Mouse (Mus musculus): ENCODE data around the gene Rbfox3.

Gene Rbfox3

DNA sequence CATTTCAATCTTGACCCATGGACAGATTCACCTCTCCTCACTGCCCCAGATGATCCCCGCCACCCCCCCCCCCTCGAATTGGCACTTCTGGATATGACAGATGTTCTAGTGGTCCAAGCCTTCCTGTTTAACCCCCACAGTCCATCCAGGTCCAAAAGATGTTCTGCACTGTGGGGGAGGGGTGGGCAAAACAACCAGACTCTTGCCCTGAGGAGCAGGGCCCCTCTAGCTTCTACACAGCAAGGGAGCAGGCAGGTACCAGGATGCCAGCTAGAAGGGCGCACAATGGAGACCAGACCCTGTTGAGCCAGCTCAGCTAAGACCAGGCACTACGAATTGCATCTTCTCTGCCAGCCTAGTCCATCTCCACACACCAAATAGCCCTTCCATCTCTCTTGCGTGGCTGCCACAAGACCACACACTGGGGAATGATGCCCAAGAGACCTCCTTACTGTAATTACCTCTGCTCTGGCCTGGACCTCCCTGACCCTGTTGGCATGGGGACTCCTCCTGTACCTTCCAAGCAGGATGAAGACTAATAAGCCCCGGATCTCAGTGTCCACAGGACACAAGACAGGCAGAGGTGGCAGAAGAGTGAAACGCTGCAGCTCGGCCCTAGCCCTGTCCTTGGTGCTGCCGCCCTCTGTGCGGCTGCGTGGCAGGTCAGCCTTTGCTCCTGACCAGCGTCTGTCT, 5.1 kb downstream of the Rbfox3 start:
- peak; percentile 8 for DNase-seq (ENCODE audit: low read depth)

DNA sequence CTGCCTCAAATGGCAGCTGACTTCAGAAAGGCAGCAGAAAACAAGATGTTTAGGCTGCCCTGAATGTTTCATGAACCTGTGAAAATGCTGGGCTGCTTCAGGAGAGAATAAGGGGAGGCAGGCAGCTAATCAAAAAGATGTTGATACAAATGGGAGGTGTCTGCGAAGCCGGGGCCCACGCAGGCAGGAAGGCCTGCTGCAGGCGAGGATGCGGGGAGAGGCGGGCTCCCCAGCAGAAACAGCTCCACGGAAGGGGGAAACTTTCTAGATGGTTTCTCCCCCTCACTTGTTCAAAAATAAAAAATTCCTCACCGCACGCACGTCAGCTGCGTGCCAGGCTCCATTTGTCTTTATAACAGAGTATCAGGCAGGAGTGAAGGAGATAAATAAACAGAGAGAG, 5.7 kb downstream of the Rbfox3 start:
- DNase-seq (ENCODE audit: low read depth): no peak

DNA sequence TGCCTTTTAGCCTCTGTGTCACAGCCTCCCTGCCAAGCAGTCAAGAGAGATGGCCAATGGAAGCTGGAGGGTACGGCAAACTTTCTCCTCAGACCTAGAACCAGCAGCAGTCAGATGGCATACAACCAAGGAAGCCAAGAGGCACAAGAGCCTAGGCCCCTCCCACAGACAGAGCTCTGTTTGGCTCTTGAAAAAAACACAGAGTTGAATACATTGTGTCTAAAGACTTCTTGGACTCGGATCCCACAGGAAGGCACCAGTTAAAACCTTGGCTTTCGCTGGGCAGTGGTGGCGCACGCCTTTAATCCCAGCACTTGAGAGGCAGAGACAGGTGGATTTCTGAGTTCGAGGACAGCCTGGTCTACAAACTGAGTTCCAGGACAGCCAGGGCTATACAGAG, 7.1 kb downstream of the Rbfox3 start:
- DNase-seq (ENCODE audit: low read depth): no peak

DNA sequence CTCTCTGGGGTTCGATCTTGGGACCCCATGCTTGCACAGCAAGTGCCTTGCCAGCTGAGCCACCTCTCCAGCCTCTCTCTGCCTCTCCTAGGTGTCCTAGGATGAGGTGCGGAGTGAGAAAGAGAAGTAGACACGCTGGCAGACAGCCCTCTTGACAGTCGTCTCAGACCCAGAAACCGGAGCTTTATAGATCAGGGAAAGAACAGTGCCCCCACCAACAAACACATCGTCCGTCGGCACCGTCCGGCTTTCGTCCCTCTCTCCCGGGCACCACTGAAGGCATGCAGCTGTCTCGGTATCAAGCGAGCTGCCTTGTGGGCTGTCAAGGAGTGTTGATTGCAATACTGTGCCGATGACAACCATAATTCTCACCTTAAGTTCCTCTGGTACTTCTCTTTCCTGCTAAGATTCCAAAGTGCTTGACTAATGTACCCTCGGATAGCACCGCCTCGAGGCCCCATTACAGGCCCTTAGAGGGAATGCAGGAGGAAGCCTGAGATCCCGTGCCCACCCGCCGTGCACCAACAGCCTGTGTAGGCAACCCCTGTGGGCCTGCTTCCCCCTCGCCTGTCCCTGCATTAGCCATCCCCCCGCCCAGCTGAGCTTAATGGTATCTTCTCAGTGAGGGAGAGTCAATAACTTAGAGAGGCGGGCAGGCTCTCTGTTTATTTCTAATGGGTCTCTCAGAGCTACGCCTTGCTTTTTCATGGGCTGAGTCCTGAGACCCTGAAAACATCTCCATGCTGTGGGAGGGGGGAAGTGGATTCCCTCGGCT, 11.4 kb downstream of the Rbfox3 start:
- DNase-seq (ENCODE audit: low read depth): no peak

DNA sequence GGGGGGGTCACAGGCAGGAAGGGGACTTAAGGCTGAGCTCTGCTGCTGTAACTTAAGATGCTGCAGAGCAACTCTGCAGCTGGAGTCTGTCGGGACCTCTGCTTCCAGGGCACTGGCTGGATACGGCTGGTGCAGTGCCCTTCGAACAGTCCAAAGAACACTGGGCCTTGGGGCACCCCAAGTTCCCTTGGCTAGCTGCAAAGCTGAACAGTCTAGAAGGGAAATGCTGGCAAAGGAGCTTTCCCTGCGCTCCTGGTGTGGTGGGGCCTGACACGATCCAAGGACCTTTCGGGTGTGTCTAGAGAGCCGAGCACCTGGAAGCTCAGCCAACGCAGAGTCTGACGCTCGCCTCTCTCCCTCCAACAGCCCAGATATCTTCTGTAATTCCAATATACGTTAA, 12.8 kb downstream of the Rbfox3 start:
- DNase-seq (ENCODE audit: low read depth): no peak

DNA sequence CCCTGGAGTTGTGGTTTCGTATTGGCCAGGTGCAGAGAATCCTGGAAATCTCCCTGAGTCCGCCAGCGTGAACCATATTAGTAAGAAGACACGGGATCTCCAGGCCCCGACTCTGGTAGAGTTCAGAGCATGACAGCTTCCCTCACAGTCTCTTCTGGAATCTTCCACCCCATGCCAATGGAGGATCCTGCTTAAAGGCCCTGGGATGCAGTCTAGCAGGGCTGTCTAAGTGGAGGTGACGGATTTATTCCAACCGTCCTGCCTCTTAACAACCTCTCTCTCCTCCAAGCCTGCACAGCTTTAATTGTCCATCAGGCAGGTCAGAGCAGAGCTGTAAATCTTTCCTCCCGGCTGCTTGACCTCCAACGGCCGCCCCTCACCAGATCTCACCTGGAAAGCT, 13.2 kb downstream of the Rbfox3 start:
- no peak for DNase-seq (ENCODE audit: low read depth)

DNA sequence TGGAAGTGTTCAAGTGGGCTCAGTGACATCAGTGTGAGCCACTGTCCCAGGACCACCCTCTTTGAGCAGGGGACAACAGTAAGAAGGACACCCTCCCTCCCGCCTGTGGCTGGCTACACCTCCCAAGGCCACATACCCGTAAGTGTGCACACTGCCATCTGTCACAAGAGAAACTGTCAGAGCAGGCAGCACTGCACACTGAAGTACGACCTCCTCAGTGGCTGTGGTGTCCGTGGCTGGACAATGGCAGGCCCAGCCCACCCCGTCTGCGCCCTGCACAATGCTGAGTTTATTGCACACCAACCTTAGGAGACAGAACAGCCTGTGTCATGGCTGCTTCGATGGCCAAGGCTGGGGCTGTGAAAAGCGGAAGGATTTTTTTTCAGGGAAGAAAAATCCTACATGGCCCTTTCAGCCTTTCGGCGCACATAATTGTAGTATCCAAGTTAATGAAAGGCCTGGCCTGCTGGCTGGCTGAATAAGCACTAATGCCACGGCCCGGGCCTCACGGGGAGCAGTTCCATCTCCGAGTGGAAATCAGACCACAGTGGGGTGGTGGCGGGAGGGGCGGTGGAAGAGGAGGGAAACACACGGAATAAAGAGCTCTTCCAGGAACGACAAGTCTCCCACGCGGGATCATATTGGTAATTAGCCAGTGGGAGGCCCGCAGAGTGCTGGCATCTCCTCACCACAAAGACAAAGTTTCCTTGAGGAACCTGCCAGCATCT, 14.1 kb downstream of the Rbfox3 start:
- DNase-seq (ENCODE audit: low read depth): no peak

DNA sequence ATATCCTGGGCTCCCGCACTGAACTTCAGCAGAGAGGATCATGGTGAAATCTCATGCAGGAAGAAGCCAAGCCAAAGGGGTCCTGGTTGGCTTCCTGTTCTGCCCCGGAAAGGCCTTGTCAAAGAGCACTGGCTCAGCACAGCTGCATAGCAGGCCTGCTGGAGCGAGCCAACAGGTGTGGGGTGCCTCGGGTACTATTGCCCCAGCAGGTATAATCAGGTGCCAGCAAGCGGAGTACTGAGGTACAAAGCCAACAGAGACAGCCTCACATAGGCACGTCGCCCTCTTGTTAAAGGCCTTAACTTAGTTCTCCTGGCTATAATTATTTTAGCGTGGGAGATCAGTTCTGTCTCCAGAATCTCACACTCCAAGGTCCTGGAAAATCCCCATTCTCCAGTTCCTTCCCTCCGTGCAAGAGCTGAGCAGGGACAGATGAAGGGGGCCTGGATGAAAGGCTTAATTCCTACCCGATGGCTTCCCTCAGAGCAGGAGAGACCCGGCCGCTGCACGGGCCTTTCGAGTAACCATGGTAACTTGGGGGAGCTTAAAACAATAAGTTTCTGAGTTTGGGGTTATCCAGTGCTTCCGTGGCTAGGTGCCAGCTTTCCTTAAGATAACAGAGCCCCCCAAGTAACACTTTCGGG, 15.2 kb downstream of the Rbfox3 start:
- no peak for DNase-seq (ENCODE audit: low read depth)

DNA sequence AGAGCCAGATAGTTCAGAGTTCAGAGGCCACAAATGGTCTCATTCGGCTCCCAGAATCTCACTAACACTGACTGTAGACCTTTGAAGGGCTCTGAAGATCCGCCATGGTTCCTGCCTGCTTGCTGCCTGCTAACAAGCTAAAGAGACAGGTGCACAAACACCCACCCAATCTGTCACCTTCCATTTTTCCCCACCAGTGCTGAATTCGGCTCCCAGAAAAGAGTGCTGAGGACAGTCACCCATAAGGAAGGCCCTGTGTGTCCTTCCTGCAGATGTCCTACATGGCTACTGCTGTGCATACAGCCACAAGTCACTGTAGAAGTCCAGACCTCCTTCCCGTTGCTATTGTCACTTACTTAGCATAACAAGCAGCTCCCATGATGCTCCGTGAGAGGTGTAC, 16.6 kb downstream of the Rbfox3 start:
- no peak for DNase-seq (ENCODE audit: low read depth)

DNA sequence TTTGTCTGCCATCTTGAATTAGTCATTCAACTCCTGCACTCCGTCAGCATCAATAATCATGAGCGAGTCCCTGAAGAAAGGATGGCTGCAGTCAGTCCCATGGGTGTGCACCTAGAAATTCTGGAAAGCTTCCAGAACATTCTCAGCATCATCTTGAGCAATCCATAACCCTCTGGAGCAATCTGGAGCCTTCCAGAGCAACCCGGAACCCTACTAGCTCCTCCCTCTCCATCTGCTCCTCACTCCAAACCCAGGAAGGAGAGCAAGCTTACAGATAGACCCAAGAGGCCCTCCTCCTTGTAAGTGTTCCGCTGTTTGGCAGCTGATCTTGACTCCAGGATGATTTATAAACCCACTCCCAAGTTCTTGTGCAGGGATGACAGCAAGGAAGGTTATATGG, 17.2 kb downstream of the Rbfox3 start:
- no peak for DNase-seq (ENCODE audit: low read depth)

DNA sequence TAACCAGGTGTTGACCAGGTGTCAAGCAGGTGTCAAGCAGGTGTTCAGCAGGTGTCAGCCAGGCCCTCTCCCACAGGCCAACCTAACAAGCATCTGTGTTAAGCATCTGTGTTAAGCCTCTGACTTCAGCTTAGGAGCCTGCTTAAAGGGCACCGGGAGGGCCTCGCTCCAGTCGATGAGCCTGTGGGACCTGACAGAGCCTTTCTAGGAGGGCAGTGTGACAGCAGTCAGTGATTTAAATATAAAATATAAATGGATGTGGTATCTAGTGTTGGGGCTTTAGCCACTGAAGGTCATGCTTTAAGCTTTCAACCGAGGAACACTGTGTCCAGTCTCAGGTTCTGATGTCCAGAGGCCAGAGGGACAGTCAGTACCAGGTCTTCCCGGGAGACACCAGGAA, 18.5 kb downstream of the Rbfox3 start:
- DNase-seq (ENCODE audit: low read depth): no peak

DNA sequence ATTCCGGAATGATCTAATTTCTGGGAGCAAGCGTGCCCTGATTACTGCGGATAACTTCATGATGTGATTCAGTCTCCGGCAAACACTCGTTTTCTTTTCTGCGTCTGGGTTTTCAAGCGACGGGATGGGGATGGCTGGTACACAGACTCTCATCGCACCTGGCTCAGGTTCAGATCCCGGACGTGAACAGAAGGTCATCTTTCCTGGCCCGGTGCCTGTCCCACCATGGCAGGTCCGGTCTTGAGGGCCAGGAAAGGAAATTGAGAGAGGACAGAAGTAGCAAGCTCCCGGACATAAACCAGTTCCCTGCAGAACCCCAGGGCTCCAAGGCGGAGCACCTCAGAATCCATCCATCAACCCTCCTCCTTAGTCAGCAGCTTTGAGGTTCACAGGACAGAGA, 19.9 kb downstream of the Rbfox3 start:
- DNase-seq (ENCODE audit: low read depth): no peak

DNA sequence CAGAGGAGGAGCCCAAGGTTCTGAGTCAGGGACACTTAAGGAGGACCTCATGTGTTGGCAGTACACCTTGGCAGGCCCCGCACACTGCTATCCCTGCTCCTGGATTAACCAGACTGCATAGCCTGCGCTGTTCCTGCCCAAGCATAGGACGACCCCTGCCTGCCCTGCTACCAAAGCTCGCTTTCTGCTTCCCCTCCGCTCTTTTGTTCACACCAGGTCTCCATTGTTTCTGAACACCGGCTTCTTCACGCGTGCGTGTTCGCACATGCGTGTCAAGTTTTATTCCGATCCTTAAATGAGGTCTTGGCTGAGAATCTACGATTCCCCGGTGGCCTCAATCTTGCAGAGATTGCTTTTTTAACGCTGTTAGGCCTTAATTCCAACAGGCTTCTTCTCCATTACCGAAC, 20.4 kb downstream of the Rbfox3 start:
- DNase-seq (ENCODE audit: low read depth): no peak

DNA sequence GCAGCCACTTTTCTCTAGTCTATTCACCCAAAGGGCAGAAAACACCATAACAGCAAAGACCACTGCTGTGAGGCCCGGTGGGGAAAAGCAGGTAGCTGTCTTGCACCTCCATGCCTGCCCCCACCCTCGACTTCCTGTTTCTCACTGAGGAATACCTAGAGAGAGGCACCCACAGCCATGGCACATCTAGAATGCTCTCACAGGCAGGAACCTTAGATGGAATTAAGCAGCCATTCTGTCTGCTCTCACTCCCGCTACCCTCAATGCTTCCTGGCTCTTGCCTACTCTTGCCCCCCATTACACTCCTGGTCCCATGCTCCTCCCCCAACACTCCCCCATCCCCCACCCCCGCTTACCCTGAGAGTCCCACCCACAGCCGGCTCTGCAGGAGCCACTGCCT, 20.9 kb downstream of the Rbfox3 start:
- no peak for DNase-seq (ENCODE audit: low read depth)

DNA sequence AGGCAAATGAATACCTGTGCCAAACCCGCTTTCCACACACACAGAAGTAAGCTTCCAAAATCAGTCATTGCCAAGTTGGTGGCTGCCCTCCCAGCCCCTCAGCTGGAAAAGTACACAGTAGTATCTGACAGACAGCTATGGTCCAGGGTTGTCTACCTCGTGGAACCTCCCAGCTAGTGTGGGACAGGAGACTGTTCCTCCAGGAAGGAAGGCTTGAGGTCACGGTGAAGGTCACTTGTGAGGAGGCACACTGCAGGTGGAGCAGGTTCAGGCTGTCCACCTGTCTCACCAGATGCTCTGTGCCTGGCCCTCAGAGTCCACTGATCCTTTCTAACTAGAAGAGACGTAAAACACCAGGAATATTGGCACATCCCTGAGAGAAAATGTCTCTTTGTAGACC, 21.9 kb downstream of the Rbfox3 start:
- no peak for DNase-seq (ENCODE audit: low read depth)

DNA sequence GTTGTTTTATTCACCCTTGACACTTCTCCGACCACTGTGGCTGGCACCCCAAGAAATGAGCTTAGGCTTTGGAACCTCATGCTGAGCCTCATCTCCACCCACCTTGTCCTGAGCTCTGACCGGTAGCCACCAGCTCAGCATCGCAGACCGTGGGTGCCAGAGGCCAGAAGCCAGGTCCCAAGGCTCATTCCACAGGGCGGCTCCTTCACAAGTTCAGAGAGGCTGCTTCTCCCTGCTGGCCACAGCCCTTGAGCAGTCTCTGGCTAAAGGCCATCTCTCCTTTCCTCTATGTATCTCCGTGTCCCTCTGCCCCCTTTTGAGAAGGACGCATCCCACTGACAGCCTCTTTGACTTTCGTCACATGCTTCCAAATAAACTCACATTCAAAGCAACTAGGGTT, 23.0 kb downstream of the Rbfox3 start:
- no peak for DNase-seq (ENCODE audit: low read depth)

DNA sequence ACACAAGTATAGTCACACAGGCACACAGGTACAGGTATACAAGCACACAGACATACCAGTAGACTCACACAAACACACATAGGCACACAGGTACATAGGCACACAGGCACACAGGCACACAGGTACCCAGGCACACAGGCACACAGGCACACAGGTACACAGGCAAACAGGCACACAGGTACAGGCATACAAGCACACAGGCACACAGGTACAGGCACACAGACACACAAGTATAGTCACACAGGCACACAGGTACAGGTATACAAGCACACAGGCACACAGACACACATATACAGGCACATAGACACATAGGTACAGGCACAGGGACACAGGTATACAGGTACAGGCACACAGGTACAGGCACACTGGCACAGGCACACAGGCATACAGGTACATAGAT, 24.2 kb downstream of the Rbfox3 start:
- DNase-seq (ENCODE audit: low read depth): no peak

DNA sequence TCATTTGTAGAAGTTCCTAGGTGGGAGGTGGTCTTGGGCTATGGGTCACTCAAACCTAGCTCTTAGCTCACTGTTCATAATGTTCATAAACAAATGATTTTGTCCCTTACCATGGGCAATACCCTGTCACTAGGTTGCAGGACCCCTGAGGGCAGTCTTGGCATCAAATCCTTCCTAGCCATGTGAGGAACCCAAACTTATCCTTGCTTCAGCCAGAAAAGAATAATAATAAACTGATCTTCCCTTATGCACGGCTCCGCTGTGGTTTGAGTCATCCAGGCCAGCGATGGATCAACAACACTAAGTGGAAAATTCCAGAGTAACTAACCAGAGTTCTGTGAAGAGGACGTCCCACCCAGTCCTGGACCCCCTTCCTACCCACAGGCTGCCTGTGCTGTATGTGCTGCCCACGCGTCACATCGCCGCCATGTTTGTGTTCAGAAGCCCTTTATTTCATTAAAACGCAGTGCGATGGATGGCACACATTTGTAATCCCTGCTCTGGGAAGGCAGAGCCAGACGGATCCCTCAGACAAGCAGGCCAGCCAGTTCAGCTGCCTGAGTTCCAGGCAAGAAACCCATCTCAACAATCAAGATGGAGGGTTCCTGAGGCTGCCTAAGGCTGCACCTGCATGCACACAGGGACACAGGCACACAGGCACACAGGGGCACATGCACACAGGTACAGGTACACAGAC, 25.0 kb downstream of the Rbfox3 start:
- DNase-seq (ENCODE audit: low read depth): no peak

DNA sequence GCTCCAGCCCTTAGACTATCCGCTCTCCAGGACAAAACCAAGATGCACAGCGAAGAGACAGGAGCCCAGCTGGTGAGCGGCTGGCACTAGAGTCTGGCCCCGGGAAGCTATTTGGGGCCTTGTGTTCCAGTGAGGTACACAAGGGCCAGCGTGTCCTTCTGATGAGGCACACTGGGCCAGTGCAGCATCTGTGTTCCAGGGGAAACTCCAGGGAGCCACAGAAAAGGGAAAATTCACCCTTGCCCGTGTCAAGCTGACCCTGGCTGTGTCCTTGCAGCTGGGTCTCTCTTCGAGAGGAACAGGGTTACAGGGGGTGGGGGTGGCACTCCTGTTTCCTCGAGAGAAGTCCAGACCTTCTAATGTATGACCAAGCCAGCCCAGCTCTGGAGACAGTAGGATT, 25.8 kb downstream of the Rbfox3 start:
- no peak for DNase-seq (ENCODE audit: low read depth)

DNA sequence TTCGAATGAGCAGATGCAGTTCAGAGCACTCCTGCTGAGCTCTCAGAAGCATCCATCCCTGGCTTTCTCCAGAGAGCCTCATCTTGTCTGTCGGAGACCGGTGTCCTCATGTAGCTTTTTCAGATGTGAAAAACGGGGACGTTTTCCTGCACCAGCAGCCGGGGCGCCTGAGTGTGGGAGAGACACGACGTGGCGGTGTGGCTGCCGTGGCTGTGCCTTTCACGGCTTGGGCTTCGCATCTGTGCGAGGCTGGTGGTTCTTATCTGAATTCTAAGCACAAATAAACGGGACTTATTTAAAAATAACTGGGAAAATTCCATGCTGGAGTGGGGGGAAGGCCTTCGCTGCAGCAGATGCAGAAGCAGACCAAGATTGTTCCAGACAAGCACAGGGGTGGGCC, 26.3 kb downstream of the Rbfox3 start:
- no peak for DNase-seq (ENCODE audit: low read depth)

DNA sequence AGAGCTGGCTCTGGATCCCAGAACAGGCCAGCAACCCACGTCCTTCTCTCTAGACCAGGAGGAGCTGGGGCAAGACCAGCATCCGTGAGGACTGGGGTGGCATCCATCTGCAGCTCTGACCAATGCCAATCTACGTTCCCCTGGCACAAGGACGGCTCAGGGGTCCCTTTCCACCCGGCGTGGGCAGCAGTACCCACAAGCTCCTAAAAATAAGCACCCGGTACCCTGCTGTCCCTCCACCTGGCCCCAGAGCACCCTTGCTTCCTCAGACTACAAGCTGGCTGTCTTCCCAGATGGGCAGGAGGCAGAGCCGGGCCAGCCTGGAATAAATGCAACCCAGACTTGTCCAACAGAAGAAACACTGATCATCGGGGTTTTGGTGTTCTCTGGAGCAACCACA, 28.3 kb downstream of the Rbfox3 start:
- DNase-seq (ENCODE audit: low read depth): no peak

All from NIH3T3 (cell line).